In genomic region chr3:55783171-55784081, GRCm38 (mm10) we compare ENCODE assay signal across 9 mouse cellular contexts. TPM values are rescaled to one million over a fixed set of nuclear protein-coding genes. Genes with fewer than 3 reads are reported as not detected.
DNase-seq lines count a peak whose midpoint lies in the region; ATAC-seq and TF ChIP-seq lines count a peak whose summit lies in the region.
"Had no signal": no experiment of that assay in that cellular context is flagged by ENCODE, and none has a peak within 500 bp of the region (broad histone marks: within the 10 kb centered on the region; RNA-seq: fewer than 3 reads in every experiment).

No protein-coding gene starts in this region.

- intact Hi-C loops in gastrocnemius, adult 2 months (cut with DNase I): loop anchor here (2.0 kb wide), 1 partner anchor 263 kb away; no protein-coding TSS in a partner anchor

- TF ChIP-seq EP300 in stomach, postnatal 0 days (optimal IDR thresholded peaks at IDR 0.05): no peak

- no peak overlapping the region; the same call in 1 of the 2 replicates for H3K9ac ChIP-seq in lung, embryonic 14.5 days
- H3K9ac ChIP-seq in stomach, postnatal 0 days (ENCODE audit: low read length): 0 out of 2 replicates have a peak overlapping the region, but pooled peaks have one; percentile 1

- H3K36me3 ChIP-seq in lung, embryonic 14.5 days (ENCODE audit: insufficient read depth): no peaks in the 10 kb centered on the region
- no peaks in the 10 kb centered on the region for H3K36me3 ChIP-seq in stomach, postnatal 0 days (ENCODE audit: control insufficient read depth, insufficient read depth, low read length)

- peak overlapping the region; percentile 36 for H3K4me3 ChIP-seq in lung, embryonic 14.5 days (ENCODE audit: low read depth, low read length)
- peak overlapping the region; percentile 87 for H3K4me3 ChIP-seq in gastrocnemius, adult 2 months
- H3K4me3 ChIP-seq in stomach, postnatal 0 days (ENCODE audit: low read depth, low read length): peak overlapping the region; percentile 26

- H3K27me3 ChIP-seq in lung, embryonic 14.5 days (ENCODE audit: insufficient read depth, low read length): peaks cover 72% of the 10 kb centered on the region
- H3K27me3 ChIP-seq in stomach, postnatal 0 days (ENCODE audit: control insufficient read depth, insufficient read depth, low read length): peaks cover 4% of the 10 kb centered on the region; the same call in 1 of the 2 replicates
- H3K27me3 ChIP-seq: Patski had no signal

- no peak for TF ChIP-seq CTCF in lung, embryonic 14.5 days (IDR thresholded peaks at IDR 0.05; ENCODE audit: low read depth)
- TF ChIP-seq CTCF in gastrocnemius, adult 2 months (IDR thresholded peaks at IDR 0.05): no peak
- no peak for TF ChIP-seq CTCF in stomach, postnatal 0 days (IDR thresholded peaks at IDR 0.05; ENCODE audit: low read depth)

- WGBS in lung, embryonic 14.5 days: 6% methylated on average over 45 of the region's 45 CpGs
- WGBS in stomach, postnatal 0 days: 44% methylated on average over 45 of the region's 45 CpGs

- peak overlapping the region; percentile 59 for H3K4me2 ChIP-seq in lung, embryonic 14.5 days
- peak overlapping the region; percentile 34 for H3K4me2 ChIP-seq in stomach, postnatal 0 days (replicated peaks; ENCODE audit: low read depth)

- H3K27ac ChIP-seq in lung, embryonic 14.5 days (ENCODE audit: low read depth): no peak overlapping the region
- peak overlapping the region; percentile 87 for H3K27ac ChIP-seq in gastrocnemius, adult 2 months
- no peak overlapping the region for H3K27ac ChIP-seq in stomach, postnatal 0 days (replicated peaks)

- DNase-seq in lung, embryonic 14.5 days: peak; percentile 60
- DNase-seq in lung, adult 18-20 months: no peak
- DNase-seq in cerebellum, adult 8-10 months: peak; percentile 70
- DNase-seq in gastrocnemius, adult 2 months: peak; percentile 85
- peak; percentile 12 to 30 for DNase-seq in lung, postnatal 4 days
- no peak for DNase-seq in stomach, postnatal 0 days (ENCODE audit: low spot score)
- no peak for DNase-seq in T-cell, adult 2 months (ENCODE audit: low spot score)

- ATAC-seq in lung, embryonic 14.5 days (ENCODE audit: insufficient read depth): peak; percentile 1; the same call in 1 of the 2 replicates
- peak; percentile 36 for ATAC-seq in inflammation-experienced regulatory T-cells, adult 6 months
- 0 out of 2 replicates have a peak, but pooled peaks have one; percentile 35 for ATAC-seq in stomach, postnatal 0 days (ENCODE audit: low FRiP score, low TSS enrichment)
- ATAC-seq: Patski had no signal

- H3K9me3 ChIP-seq in lung, embryonic 14.5 days (ENCODE audit: low read depth, low read length): no peaks in the 10 kb centered on the region
- no peaks in the 10 kb centered on the region for H3K9me3 ChIP-seq in stomach, postnatal 0 days (ENCODE audit: control insufficient read depth, low read length)

- no peaks in the 10 kb centered on the region for H3K4me1 ChIP-seq in lung, embryonic 14.5 days (ENCODE audit: insufficient read depth)
- no peaks in the 10 kb centered on the region for H3K4me1 ChIP-seq in stomach, postnatal 0 days (replicated peaks; ENCODE audit: control insufficient read depth, insufficient read depth)

RNA-seq across cellular contexts. Expression of gene Mab21l1, which starts 1.1 kb away (rescaled TPM):
- polyA plus RNA-seq in lung, embryonic 14.5 days (2014; fragmentation: Nextera tagmentation; extraction: Ambion mirVana): 0.78 and 1.1 TPM in 2 replicates
- 1 to 10 TPM in 1 of 2 experiments, under 1 TPM in 1; 0.86 to 3.7 TPM for total RNA-seq in gastrocnemius, adult 2 months (2021)
- not detected for polyA plus RNA-seq in inflammation-experienced regulatory T-cells, adult 6 months (2017; shearing (Covaris generic))
- polyA plus RNA-seq in stomach, postnatal 0 days (2015; fragmentation: Nextera tagmentation; extraction: Ambion mirVana): 2.9 and 3.7 TPM in 2 replicates

Comparison
In these comparisons a context has a peak if more than half of its experiments do, and no peak if none do; other contexts are left out.
1. DNase-seq: peak in lung, embryonic 14.5 days (single experiment), cerebellum, adult 8-10 months (single experiment), gastrocnemius, adult 2 months (single experiment) and lung, postnatal 4 days (2 of 2); none in lung, adult 18-20 months (0 of 2), stomach, postnatal 0 days (single experiment) and T-cell, adult 2 months (single experiment).
2. H3K4me3 ChIP-seq: peak in every context shown above with its lines; median percentile 87 in gastrocnemius, adult 2 months; 36 in lung, embryonic 14.5 days; 26 in stomach, postnatal 0 days.
3. Peak in every context shown above with its lines, with median percentiles within 50 percentile points of each other: ATAC-seq.